Mouse (Mus musculus) hematopoietic multipotent progenitor cell, adult 10-12 weeks (in vitro differentiated cells): ENCODE measurements around the gene Gm21983. TPM values are rescaled to one million over a fixed set of nuclear protein-coding genes. Genes with fewer than 3 reads are reported as not detected.

Experiments used
- polyA plus RNA-seq: library from polyadenylated mRNA; stranded (reverse); fragments of >175 nt; gene quantifications from 2 replicates; pipeline ENCODE4 v1.2.3, GENCODE M21; 2012; ENCODE audit warnings: low replicate concordance

The Gm21983 gene
- polyA plus RNA-seq: 0.13 TPM in 1 of 2 replicates, not detected in the other

GRCm38 (mm10) chr7:27180837-27181695 lies at the start of gene Gm21983, which contains the start of gene Mia:
Gm21983 (minus strand) TSS chr7:27181086.
Mia (minus strand) TSS chr7:27181157.

GRCm38 (mm10) chr7:27228281-27228821 lies 47.5 kb upstream of the Gm21983 start, which contains the start of gene Itpkc:
Itpkc (minus strand) TSS chr7:27228661.

DNA sequence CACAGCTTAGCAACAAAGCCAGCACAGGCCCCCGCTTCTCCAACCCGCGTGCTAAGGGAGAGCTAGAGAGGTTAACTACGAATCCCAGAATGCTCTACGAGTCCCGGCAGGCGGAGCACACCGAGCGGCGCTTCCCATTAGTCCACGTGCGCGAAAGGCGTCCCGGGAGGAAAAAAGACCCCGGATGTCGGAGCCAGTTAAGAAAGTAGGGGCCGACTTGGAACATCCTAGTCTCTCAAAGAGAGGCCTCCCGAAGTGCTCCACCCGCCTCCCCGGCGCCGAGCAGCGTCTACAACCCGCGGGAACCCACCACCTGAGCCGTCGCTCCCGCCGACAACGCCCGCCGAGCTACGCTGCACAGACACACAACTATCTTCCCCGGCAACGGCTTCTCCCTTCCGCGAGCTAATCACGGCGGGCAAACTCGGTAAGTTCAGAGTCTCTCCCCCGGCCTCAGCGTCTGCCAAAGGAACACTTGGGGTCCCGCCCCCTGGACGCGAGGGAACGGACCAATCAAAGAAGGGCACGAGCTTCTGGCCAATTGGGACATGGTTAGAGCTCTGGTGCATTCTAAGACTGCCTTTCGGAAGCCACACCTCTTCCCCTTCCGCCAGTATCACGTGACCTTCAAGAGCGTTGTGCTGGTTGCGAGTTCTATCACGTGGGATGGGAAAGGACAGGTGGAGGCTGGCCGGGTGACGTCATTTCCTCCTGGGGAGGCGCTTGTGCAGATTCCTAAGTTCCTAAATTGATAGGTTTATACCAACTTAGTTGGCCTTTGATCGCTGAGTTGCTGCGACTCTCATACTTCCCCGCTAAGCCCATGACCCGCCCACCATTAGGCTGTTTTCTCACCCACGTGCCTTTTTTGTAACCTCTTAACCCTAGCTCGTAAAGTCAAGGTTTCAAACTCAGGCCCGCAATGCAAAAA lies 15.1 kb upstream of the Gm21983 start, which contains the start of the genes BC024978 and Snrpa:
Gene BC024978 (plus strand): TSS at position 101 of the 931 bp plus-strand sequence.
Gene Snrpa (minus strand): TSS at position 591 of the 931 bp plus-strand sequence.

GRCm38 (mm10) chr7:27178324-27179216 lies 2.3 kb downstream of the Gm21983 start, which contains the start of gene Rab4b:
Rab4b (minus strand) TSS chr7:27178896.

GRCm38 (mm10) chr7:27166614-27167474 lies 14.0 kb downstream of the Gm21983 start, which contains the start of gene Egln2:
Egln2 (minus strand) TSS chr7:27166802.

DNA sequence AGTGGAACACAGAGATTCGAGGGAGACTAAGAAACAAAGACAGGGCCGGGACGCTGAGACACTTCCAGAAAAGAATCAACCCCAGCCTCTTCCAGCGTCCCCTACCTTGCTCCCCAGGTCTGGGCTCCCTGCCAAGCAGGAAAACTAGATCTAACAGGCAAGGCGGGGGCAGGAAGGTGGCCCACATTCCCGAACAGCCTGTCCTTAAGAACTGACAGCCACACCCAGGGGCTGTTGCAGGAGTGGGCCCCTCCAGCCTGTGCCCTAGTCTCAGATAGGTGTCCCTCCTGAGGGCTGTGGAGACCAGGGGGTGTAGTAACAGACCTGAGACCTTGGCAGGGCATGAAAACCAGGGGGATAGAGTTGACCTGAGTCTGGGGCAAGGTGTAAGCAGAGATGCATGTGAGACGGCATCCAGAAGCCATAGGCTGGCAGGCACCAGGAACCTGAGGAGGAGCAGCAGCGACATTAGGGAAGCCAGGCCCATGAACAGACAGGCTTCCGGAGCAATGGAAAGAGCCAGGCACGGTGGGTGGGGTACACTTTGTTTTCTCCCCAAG lies 27.6 kb downstream of the Gm21983 start, which contains the start of gene Cyp2t4:
Gene Cyp2t4 (plus strand): TSS at position 510 of the 560 bp plus-strand sequence.

GRCm38 (mm10) chr7:27119676-27120075 lies 61.2 kb downstream of the Gm21983 start, which contains the start of gene Cyp2f2:
Cyp2f2 (plus strand) TSS chr7:27119909.

Other genes starting within 250 kb of the Gm21983 start
- not detected in 2 replicates for gene Cyp2a22, start 241.7 kb downstream of the Gm21983 start, polyA plus RNA-seq
- not detected in 2 replicates for gene Cyp2a12, start 152.0 kb downstream of the Gm21983 start, polyA plus RNA-seq
- not detected in 2 replicates for gene Cyp2f2, start 61.2 kb downstream of the Gm21983 start, polyA plus RNA-seq
- not detected in 2 replicates for gene Cyp2t4, start 27.4 kb downstream of the Gm21983 start, polyA plus RNA-seq
- gene Egln2, start 14.3 kb downstream of the Gm21983 start, polyA plus RNA-seq: 85.8 and 214 TPM in 2 replicates
- gene Rab4b, start 2.2 kb downstream of the Gm21983 start, polyA plus RNA-seq: 507 and 1,007 TPM in 2 replicates
- not detected in 2 replicates for gene Mia, start 71 bp upstream of the Gm21983 start, polyA plus RNA-seq
- 9.7 and 10.4 TPM in 2 replicates for gene BC024978, start 14.7 kb upstream of the Gm21983 start, polyA plus RNA-seq
- 179 and 552 TPM in 2 replicates for gene Snrpa, start 15.2 kb upstream of the Gm21983 start, polyA plus RNA-seq
- 6.4 and 6.7 TPM in 2 replicates for gene Itpkc, start 47.6 kb upstream of the Gm21983 start, polyA plus RNA-seq
- gene Coq8b, start 51.9 kb upstream of the Gm21983 start, polyA plus RNA-seq: 41.1 and 48.7 TPM in 2 replicates
- gene Numbl, start 77.3 kb upstream of the Gm21983 start, polyA plus RNA-seq: 2.6 and 5.3 TPM in 2 replicates
- 1.6 and 4.7 TPM in 2 replicates for gene Ltbp4, start 156.6 kb upstream of the Gm21983 start, polyA plus RNA-seq
- gene Shkbp1, start 174.9 kb upstream of the Gm21983 start, polyA plus RNA-seq: 259 and 317 TPM in 2 replicates
- gene Gm20479, start 176.3 kb upstream of the Gm21983 start, polyA plus RNA-seq: not detected in 2 replicates